Mouse (Mus musculus): ENCODE results near the gene Fermt3. TPM values are rescaled to one million over a fixed set of nuclear protein-coding genes. Genes with fewer than 3 reads are reported as not detected.

The Fermt3 gene
- polyA plus RNA-seq, 1 experiment from 2014 or later, result 5.2 TPM

GRCm38 (mm10) chr19:6973581-6974190 lies 45.6 kb downstream of the Fermt3 start:
- Histone ChIP-seq H3K27me3 (replicated peaks) (peaks cover 19% of the 10 kb centered on the region), H3K4me1 (peaks cover 44% of the 10 kb centered on the region), H3K4me2 (peak overlapping the region; percentile 74), H3K9me3 (no peaks in the 10 kb centered on the region), H3K4me3 (peak overlapping the region; percentile 76), H3K27ac (peak overlapping the region; percentile 93), H3K9ac (peak overlapping the region; percentile 75), H3K36me3 (replicated peaks) (peaks cover 12% of the 10 kb centered on the region)
- 35% methylated on average over 12 of the region's 12 CpGs for WGBS
- no peak for ATAC-seq (replicated peaks)

- H3K27me3 ChIP-seq (replicated peaks), result peaks cover 22% of the 10 kb centered on the region
- peaks cover 31% of the 10 kb centered on the region for H3K4me1 ChIP-seq
- H3K27ac ChIP-seq, result no peak overlapping the region
- no peak overlapping the region for H3K4me2 ChIP-seq
- no peak overlapping the region for H3K4me3 ChIP-seq
- H3K9me3 ChIP-seq, result no peaks in the 10 kb centered on the region
- ATAC-seq (replicated peaks), result no peak
- H3K36me3 ChIP-seq (replicated peaks), result peaks cover 2% of the 10 kb centered on the region; the same call in 1 of the 2 replicates
- whole genome bisulfite sequencing, result 84% methylated on average over 13 of the region's 13 CpGs
- no peak overlapping the region for H3K9ac ChIP-seq
Observed at GRCm38 (mm10) chr19:6972247-6972917, 46.9 kb downstream of the Fermt3 start.

GRCm38 (mm10) chr19:6971644-6972043 lies 47.6 kb downstream of the Fermt3 start:
- WGBS, result 55% methylated on average over 6 of the region's 6 CpGs
- Histone ChIP-seq H3K27ac (no peak overlapping the region), H3K4me3 (no peak overlapping the region), H3K9ac (0 out of 2 replicates have a peak overlapping the region, but pooled peaks have one; percentile 0), H3K9me3 (no peaks in the 10 kb centered on the region), H3K4me2 (no peak overlapping the region), H3K36me3 (replicated peaks) (no peaks in the 10 kb centered on the region), H3K27me3 (replicated peaks) (peaks cover 22% of the 10 kb centered on the region), H3K4me1 (peaks cover 25% of the 10 kb centered on the region)
- ATAC-seq (replicated peaks), result no peak

- WGBS, result 22% methylated on average over 11 of the region's 11 CpGs
- Histone ChIP-seq H3K9ac (no peak overlapping the region), H3K4me3 (no peak overlapping the region), H3K27ac (no peak overlapping the region), H3K36me3 (replicated peaks) (no peaks in the 10 kb centered on the region), H3K27me3 (replicated peaks) (peaks cover 22% of the 10 kb centered on the region), H3K4me2 (peak overlapping the region; percentile 37; the same call in 1 of the 2 replicates), H3K9me3 (no peaks in the 10 kb centered on the region), H3K4me1 (peaks cover 17% of the 10 kb centered on the region)
- ATAC-seq (replicated peaks), result no peak
Observed at GRCm38 (mm10) chr19:6970460-6971085, 48.7 kb downstream of the Fermt3 start.

- 2% methylated on average over 46 of the region's 55 CpGs for WGBS
- no peak overlapping the region for H3K27ac ChIP-seq
Observed at GRCm38 (mm10) chr19:6969665-6970381, 49.4 kb downstream of the Fermt3 start.

DNA sequence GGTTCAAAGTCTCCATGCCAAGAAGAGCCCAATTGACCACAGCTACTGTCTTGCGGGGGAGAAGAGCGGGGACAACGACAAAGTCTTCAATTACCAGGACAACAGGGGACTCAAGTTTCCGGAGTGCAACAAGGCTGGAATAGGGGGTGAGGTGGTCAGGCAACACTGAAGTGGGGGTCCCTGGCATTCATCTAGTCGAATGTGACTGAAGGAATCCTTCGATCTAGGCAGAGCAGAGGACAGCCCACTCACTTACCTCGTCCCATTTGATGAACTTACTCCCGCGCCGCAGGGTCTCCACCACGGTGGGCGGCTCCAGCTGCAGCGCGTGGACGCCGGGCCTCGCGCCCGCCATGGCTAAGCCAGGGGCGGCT lies 50.0 kb downstream of the Fermt3 start:
- Histone ChIP-seq H3K9me3 (no peaks in the 10 kb centered on the region), H3K36me3 (replicated peaks) (no peaks in the 10 kb centered on the region), H3K27me3 (replicated peaks) (peaks cover 22% of the 10 kb centered on the region), H3K27ac (no peak overlapping the region), H3K4me3 (peak overlapping the region; percentile 29), H3K4me2 (peak overlapping the region; percentile 37), H3K9ac (no peak overlapping the region), H3K4me1 (peaks cover 17% of the 10 kb centered on the region)
- under 1% methylated on average over 19 of the region's 20 CpGs for WGBS
- no peak for ATAC-seq (replicated peaks)

More at GRCm38 (mm10) chr19:6969665-6970381, 49.4 kb downstream of the Fermt3 start:
- peaks cover 22% of the 10 kb centered on the region for H3K27me3 ChIP-seq (replicated peaks)
- ATAC-seq (replicated peaks), result no peak
- no peaks in the 10 kb centered on the region for H3K9me3 ChIP-seq
- H3K4me1 ChIP-seq, result peaks cover 17% of the 10 kb centered on the region
- H3K4me2 ChIP-seq, result peak overlapping the region; percentile 37
- H3K4me3 ChIP-seq, result peak overlapping the region; percentile 29
- H3K9ac ChIP-seq, result no peak overlapping the region
- no peaks in the 10 kb centered on the region for H3K36me3 ChIP-seq (replicated peaks)

DNA sequence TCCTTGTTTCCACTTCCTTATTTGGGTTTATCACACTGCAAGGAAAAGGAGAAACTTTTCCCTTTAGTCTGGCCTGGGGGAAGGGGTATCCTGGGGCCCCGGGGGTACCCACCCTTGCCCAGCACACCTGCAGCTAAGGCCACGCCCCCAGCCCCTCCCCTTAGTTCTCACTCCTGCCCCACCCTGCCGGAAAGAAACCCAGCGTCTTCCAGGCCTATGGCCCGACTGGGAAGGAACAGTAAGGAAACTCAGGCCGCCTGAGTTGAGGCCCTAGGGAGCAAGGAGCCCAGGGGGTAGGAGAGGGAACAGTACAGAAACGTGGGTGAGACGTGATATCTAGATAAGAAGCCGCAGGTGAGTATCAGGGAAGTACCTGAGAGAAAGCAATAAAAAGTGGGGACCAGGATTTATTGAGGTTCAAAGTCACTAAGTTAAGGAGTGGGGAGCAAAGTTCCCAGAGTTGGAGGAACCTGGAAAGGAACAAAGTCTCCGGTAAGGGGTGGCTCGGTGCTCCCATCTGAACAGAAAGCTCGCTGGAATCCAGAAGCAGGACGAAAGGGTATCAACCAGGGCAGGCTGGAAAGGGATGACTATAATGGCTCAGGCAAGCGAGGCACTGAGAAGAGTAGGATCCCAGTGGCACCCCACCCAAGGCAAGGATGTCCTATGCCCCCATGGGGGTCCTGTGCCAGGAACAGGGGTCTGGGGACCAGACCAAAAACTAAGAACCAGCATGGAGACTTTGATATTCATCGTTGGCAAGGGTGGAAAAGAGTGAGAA lies 50.6 kb downstream of the Fermt3 start:
- Histone ChIP-seq H3K9ac (no peak overlapping the region), H3K27ac (no peak overlapping the region), H3K27me3 (replicated peaks) (peaks cover 22% of the 10 kb centered on the region), H3K36me3 (replicated peaks) (no peaks in the 10 kb centered on the region), H3K9me3 (no peaks in the 10 kb centered on the region), H3K4me2 (peak overlapping the region; percentile 37), H3K4me3 (peak overlapping the region; percentile 29), H3K4me1 (peaks cover 12% of the 10 kb centered on the region)
- 16% methylated on average over 15 of the region's 15 CpGs for WGBS
- ATAC-seq (replicated peaks), result no peak

DNA sequence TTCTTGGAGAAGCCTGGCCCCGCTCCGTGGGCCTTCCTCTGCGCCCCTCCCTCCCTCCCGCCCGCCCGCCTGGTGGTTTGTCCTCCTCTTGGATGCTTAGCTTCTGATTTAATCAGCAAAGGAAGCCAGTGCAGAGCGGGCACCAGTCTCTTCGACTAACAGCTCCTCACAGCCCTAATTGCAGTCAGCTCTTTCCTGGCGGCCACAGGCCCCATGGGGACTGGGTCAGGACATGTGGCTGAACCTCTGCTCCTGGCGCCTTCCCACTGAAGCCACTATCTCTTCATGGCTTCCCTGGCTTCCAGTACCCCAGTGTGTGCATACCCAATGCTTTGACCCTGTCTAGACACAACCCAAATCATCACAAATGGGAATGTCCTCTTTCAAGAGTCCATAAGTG lies 62.8 kb downstream of the Fermt3 start:
- ATAC-seq (replicated peaks), result no peak
- Histone ChIP-seq H3K36me3 (replicated peaks) (no peaks in the 10 kb centered on the region), H3K9ac (no peak overlapping the region), H3K9me3 (no peaks in the 10 kb centered on the region), H3K4me2 (no peak overlapping the region), H3K27ac (no peak overlapping the region), H3K4me1 (peaks cover 13% of the 10 kb centered on the region), H3K4me3 (no peak overlapping the region), H3K27me3 (replicated peaks) (no peaks in the 10 kb centered on the region)
- 81% methylated on average over 10 of the region's 10 CpGs for WGBS

- H3K4me3 ChIP-seq, result no peak overlapping the region
- H3K9ac ChIP-seq, result no peak overlapping the region
- H3K4me2 ChIP-seq, result no peak overlapping the region
- H3K27ac ChIP-seq, result no peak overlapping the region
- peaks cover 14% of the 10 kb centered on the region for H3K4me1 ChIP-seq
- ATAC-seq (replicated peaks), result no peak
- H3K36me3 ChIP-seq (replicated peaks), result no peaks in the 10 kb centered on the region
- 91% methylated on average over 7 of the region's 7 CpGs for WGBS
- no peaks in the 10 kb centered on the region for H3K9me3 ChIP-seq
- no peaks in the 10 kb centered on the region for H3K27me3 ChIP-seq (replicated peaks)
Observed at GRCm38 (mm10) chr19:6955424-6955823, 63.8 kb downstream of the Fermt3 start.

- Histone ChIP-seq H3K4me1 (peaks cover 23% of the 10 kb centered on the region), H3K9me3 (no peaks in the 10 kb centered on the region), H3K36me3 (replicated peaks) (no peaks in the 10 kb centered on the region), H3K9ac (no peak overlapping the region), H3K27ac (no peak overlapping the region), H3K4me3 (no peak overlapping the region), H3K27me3 (replicated peaks) (no peaks in the 10 kb centered on the region), H3K4me2 (no peak overlapping the region)
- no peak for ATAC-seq (replicated peaks)
- 56% methylated on average over 9 of the region's 9 CpGs for WGBS
Observed at GRCm38 (mm10) chr19:6954046-6954445, 65.2 kb downstream of the Fermt3 start.

- Histone ChIP-seq H3K27me3 (replicated peaks) (no peaks in the 10 kb centered on the region), H3K9me3 (no peaks in the 10 kb centered on the region), H3K27ac (peak overlapping the region; percentile 94), H3K36me3 (replicated peaks) (no peaks in the 10 kb centered on the region), H3K9ac (peak overlapping the region; percentile 61), H3K4me3 (peak overlapping the region; percentile 62), H3K4me2 (peak overlapping the region; percentile 90), H3K4me1 (peaks cover 23% of the 10 kb centered on the region)
- 19% methylated on average over 3 of the region's 3 CpGs for WGBS
- no peak for ATAC-seq (replicated peaks)
Observed at GRCm38 (mm10) chr19:6952712-6953037, 66.6 kb downstream of the Fermt3 start.

All from midbrain, embryonic 15.5 days (tissue).